Mouse (Mus musculus) CH12.LX (cell line): Measurements from ENCODE around the gene Tmem181a.
"Not testable (repeated sequence)": the region's sequence is repeated elsewhere in the genome, so short reads cannot be mapped to it uniquely, and the experiment has no call there.

Source experiments
- BHLHE40 ChIP-seq: IDR thresholded peaks from 2 replicates; pipeline ENCODE4 v1.6.1; 2011; ENCODE audit warnings: mild to moderate bottlenecking, low read depth, low read length, improper control_type of control experiment
- CTCF ChIP-seq, 2 experiments: IDR thresholded peaks in 1 of 2; conservative IDR thresholded peaks in 1 of 2; 2 replicates each; pipeline ENCODE4 v1.5.1; 2011 to 2012; ENCODE audit warnings: low read depth in 2 of 2, low read length in 2 of 2, improper control_type of control experiment in 1 of 2, inconsistent platforms in 1 of 2, mild to moderate bottlenecking in 1 of 2, moderate library complexity in 1 of 2
- ELF1 ChIP-seq: IDR thresholded peaks from 2 replicates; pipeline ENCODE4 v1.6.1; 2014; ENCODE audit warnings: low read depth, mild to moderate bottlenecking, inconsistent platforms, low read length, improper control_type of control experiment
- EP300 ChIP-seq: IDR thresholded peaks from 2 replicates; pipeline ENCODE4 v1.6.1; 2011; ENCODE audit warnings: low read length, improper control_type of control experiment
- HCFC1 ChIP-seq: IDR thresholded peaks from 2 replicates; pipeline ENCODE4 v1.6.1; 2012; ENCODE audit warnings: low read depth, mild to moderate bottlenecking, inconsistent platforms, low read length, improper control_type of control experiment
- JUND ChIP-seq: conservative IDR thresholded peaks from 2 replicates; pipeline ENCODE4 v1.6.1; 2011; ENCODE audit warnings: low read depth, low read length, improper control_type of control experiment
- MAX ChIP-seq: IDR thresholded peaks from 2 replicates; pipeline ENCODE4 v1.6.1; 2011; ENCODE audit warnings: low read length, improper control_type of control experiment
- POLR2A ChIP-seq: IDR thresholded peaks from 2 replicates; pipeline ENCODE4 v1.6.1; 2011; ENCODE audit warnings: low read depth, mild to moderate bottlenecking, improper control_type of control experiment, low read length
- POLR2AphosphoS2 ChIP-seq: IDR thresholded peaks from 2 replicates; pipeline ENCODE4 v1.6.1; 2011; ENCODE audit warnings: low read depth, low read length, improper control_type of control experiment
- RAD21 ChIP-seq: IDR thresholded peaks from 2 replicates; pipeline ENCODE4 v1.6.1; 2011; ENCODE audit warnings: low read depth, mild to moderate bottlenecking, low read length, improper control_type of control experiment, moderate library complexity
- RCOR1 ChIP-seq: conservative IDR thresholded peaks from 2 replicates; pipeline ENCODE4 v1.6.1; 2012; ENCODE audit warnings: low read depth, mild to moderate bottlenecking, inconsistent platforms, low read length, improper control_type of control experiment
- UBTF ChIP-seq: IDR thresholded peaks from 2 replicates; pipeline ENCODE4 v1.6.1; 2012; ENCODE audit warnings: low read depth, mild to moderate bottlenecking, inconsistent platforms, low read length, improper control_type of control experiment, moderate library complexity

GRCm38 (mm10) chr17:6325543-6325942, 68.9 kb downstream of the Tmem181a start:
- TF ChIP-seq ELF1; CTCF (conservative IDR thresholded peaks at IDR 0.05 in 1 of 2, IDR thresholded peaks at IDR 0.05 in 1 of 2; ENCODE audit: low read depth in 2 of 2, low read length in 2 of 2); RCOR1; UBTF; JUND; MAX; EP300; RAD21; POLR2A; POLR2AphosphoS2; BHLHE40; HCFC1: not testable (repeated sequence)
